Mouse (Mus musculus): Measurements from ENCODE around the gene Eya3.

DNA sequence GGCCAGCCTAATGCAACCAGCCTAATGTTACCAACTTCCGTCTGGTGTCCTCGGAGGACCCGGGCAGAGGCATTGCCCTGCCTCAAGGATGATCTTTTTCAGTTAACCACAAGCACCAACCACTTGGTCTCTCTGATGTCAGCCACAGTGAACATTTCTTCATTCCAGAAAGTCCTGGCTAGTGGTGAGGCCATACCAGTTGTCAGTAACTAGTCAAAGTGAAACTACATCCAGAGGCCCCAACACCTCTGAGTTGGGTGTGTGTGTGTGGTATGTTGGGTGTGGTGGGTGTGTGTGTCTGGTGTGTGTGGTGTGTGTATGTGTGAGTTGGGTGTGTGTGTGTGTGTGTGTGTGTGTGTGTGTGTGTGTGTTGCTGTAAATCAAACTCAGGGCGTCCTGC lies 110.0 kb downstream of the Eya3 start:
- TF ChIP-seq POLR2A (IDR thresholded peaks at IDR 0.05; ENCODE audit: insufficient read depth, low read depth, low read length) (no peak), CTCF (IDR thresholded peaks at IDR 0.05) (no peak)
